Mouse (Mus musculus) embryo, embryonic 10 days (tissue): ENCODE data around the gene Thrb.

ENCODE experiments used
- DNase-seq: peaks from one replicate; pipeline ENCODE4 v3.0.0-alpha.2; 2015; ENCODE audit warnings: low spot score

Thrb gene

DNA sequence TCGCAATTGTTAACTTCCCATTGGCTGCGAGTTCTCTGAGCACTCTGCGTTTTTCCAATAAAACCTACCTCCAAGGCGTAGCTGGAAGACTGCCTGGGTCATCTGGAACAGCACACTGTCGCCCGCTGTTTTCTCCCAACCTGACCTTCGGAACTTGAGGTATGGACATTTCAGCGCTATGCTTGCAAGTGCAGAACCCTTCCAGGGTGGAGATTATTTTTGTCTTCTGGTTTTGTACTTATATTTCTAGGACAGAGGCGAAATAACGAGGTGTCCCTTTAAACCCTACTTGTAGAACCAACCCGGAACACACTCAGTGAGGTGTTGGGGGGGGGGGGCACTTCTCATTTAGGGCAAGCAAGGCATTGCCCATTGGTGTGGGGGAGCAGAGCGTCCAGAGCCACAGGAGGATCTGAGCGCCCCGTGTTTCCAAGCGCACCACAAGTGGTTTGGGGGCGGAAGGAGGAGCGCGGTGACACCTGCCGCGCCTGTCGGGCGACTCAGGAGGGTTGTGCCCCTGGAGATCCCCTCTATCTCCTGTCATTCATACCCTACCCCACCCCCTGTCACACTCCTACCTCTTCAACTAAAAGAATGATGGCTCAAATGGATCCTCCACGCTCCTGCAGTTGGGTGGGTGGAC, at the start of gene Thrb:
Gene Thrb, plus strand, starts transcription at position 576 of the 643 bp plus-strand sequence.
- no peak for DNase-seq

- no peak for DNase-seq
Measured at GRCm38 (mm10) chr14:17621671-17622070, 38.4 kb upstream of the Thrb start.

DNA sequence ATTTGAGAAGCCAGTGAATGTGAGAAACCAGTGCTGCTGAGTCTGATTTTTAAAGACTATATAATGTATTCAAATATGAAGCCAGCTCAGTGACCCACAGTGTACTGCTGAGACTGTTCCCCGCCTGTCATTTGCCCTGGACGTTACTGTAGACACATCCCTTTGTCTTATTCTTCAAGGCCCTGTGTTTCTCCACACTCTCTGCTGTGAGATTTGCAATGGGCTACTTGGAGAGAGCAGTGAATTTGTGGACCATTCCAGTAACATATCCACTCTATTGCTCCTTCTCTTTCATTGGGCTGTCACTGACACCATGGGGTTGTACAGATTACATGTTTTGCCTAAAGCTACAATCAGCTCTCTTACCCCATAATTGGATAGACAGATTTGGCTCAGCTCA, 36.1 kb upstream of the Thrb start:
- DNase-seq: no peak

- no peak for DNase-seq
Measured at GRCm38 (mm10) chr14:17629215-17629614, 30.8 kb upstream of the Thrb start.

- DNase-seq: peak; percentile 34
Measured at GRCm38 (mm10) chr14:17632887-17633522, 27.1 kb upstream of the Thrb start.

- DNase-seq: no peak
Measured at GRCm38 (mm10) chr14:17636971-17637370, 23.1 kb upstream of the Thrb start.

DNA sequence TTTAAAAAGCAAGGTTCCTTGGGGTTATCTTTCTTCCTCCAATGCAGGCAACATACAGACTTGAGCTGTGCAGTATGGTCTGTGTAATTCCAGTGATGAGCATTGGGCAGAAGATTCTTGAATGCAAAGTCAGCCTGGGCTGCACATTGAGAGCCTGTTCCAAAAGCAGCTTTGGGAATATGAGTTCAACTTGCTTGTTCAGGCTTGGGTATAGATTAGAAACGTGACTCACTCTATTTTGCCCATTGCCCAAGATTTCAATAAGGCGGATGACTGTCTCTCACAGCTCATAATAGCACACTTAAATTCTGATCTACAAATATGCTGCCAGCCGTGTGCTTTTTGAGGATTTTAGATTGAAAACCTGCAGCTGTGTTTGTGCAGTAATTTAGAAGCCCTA, 18.3 kb upstream of the Thrb start:
- no peak for DNase-seq

GRCm38 (mm10) chr14:17655084-17655483, 5.0 kb upstream of the Thrb start:
- DNase-seq: no peak

DNA sequence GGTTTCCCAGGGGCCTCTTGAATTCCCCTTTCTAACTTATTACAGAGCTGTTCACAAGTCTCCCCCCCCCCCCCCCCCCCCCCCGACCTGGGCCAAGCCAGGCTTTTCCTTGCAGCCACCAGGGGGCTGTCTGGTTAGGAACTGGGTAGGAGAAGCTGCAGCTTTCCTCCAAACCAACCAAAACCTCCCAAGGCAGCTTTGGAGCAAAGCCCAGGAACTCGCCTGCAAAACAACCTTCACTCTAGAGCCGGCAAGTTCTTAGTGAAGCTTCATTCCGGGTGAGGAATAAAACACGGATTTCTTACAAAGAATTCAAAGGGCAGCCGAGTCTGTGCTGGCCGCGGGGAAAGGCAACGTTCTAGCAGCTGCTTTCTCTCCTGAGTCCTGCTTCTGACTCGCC, 1.0 kb upstream of the Thrb start:
- peak; percentile 70 for DNase-seq

DNA sequence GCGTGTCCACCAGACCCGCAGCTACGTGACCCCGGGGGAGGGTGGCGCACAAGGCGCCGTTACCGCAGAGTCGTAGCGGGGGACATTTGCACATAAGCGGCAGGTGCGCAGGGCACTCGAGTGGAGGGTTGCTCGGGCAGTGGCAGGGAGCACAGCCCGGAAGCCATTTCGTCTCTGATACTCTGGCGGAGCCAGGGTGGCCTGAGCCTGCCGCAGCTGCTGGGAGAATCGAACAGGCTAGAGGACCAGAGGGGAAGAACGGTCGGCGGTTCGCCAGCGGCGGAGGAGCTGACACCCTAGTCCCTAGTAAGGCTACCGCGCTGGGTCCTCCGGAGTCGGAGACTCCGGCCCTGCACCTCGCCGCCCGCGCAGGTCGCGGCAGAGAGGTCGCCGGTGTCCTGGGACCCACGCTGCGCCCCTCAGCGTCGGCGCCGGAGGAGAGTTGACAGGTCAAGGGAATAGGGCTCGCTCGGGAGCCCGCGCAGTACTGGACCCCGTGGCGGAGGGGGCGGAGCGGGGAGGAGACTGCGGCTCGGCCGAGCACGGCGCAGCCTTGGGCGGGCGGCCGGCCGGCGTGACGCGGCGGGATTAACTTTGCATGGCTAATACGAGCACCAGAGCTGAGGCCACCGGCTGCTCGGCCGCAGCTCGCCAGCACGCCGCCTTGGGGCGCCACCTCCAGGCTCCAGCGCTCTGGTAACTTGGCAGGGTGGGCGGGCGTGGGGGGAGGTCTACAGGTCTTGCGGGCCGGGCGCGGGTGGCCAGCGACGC, 453 bp downstream of the Thrb start:
- peak; percentile 89 for DNase-seq

DNA sequence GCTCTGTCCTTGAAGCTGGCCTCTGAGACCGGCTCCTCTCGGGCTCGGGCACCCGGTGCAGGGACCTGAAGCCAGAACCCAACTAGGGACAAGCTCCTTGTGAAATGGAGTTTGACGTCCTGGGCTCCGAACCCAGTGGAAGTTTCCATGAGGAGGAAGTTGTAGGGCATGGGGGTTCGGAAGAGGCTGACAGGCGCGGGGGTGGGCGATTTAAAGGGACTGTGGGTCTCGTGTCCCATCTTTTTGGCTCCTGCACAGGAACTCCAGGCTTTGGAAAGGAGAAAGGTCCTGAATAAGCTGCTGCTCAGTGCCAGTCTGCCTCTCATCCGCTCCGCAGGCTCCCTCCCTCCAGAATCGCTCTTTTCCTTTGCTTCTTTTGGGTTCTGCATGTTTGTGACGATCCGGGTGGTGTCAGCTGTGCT, 1.1 kb downstream of the Thrb start:
- DNase-seq: peak; percentile 35

DNA sequence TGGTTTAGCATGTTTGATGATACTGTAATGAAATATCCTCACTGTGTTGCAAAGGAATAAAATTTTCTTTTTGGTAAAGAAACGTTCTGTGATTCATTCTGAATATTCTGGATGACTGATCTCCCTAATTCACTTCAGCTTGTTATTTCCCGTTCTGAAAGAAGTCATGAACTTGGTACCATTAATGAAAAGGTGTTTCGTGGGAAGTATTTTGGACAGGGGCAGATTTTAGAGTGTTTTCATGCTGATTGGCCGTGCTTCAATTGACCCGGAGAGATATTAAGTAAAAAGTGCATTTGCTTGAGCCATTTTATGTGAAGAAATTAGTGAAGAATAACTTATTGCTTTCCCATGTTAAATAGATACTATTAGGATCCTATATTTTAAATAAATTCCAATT, 2.0 kb downstream of the Thrb start:
- DNase-seq: no peak

GRCm38 (mm10) chr14:17674335-17674734, 14.3 kb downstream of the Thrb start:
- no peak for DNase-seq

DNA sequence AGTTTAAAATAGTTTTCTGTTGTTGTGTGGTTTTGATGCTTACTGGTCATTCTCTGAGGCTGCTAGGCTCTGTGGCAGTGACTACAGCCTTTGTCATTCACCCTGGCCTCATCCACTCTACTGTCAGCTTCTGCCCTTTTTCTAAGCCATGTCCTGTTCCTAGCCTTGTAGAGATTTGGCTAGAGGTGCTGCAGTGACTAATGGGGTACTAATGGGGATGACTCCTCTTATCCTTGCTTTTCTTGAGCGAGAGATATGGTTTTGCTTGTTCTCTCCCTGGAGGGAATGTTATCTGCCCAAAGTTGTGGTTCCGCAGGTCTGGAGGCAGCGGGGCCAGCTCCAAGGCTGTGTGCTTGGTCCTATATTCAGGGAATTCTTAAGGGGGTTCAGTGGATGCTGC, 15.2 kb downstream of the Thrb start:
- no peak for DNase-seq

- DNase-seq: no peak
Measured at GRCm38 (mm10) chr14:17681479-17681878, 21.4 kb downstream of the Thrb start.

DNA sequence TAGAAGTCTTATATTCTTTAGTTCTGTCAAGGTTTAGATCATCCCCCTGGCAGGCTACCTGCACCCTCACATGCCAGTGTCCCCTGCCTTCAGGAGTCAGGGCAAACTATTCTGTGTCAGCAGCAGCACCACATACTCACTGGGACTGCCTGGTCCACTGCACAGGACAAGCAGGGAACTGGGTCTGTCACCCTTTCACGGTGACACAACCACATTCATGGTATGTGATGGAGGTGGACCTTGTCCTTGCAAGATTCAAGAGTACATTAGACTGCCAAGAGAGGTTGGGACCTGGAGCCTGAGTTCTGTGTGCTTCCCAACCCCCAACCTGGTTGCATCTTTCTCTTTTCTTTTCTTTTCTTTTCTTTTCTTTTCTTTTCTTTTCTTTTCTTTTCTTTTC, 24.8 kb downstream of the Thrb start:
- no peak for DNase-seq

DNA sequence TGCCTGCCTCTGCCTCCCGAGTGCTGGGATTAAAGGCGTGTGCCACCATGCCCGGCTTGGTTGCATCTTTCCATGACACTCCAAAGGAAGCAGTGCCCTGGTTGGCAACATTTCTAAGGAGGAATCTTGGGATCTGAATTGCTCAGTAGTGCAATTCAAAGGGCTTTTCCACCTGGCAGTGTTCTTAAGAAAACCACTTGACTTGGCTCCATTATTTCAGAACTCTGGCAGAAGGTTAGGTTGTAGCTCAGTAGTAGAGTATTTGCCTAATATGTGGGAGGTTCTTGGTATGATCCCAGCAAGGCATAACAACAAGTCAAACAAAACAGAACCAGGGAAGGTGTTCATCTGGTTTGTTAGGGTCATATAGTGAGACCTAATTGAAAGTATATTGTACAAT, 25.4 kb downstream of the Thrb start:
- DNase-seq: no peak

GRCm38 (mm10) chr14:17686939-17687338, 26.9 kb downstream of the Thrb start:
- no peak for DNase-seq

GRCm38 (mm10) chr14:17691246-17691645, 31.2 kb downstream of the Thrb start:
- DNase-seq: no peak

GRCm38 (mm10) chr14:17695526-17695925, 35.5 kb downstream of the Thrb start:
- DNase-seq: no peak

GRCm38 (mm10) chr14:17697920-17698632, 38.0 kb downstream of the Thrb start:
- DNase-seq: no peak

GRCm38 (mm10) chr14:17700228-17700627, 40.2 kb downstream of the Thrb start:
- DNase-seq: no peak
